Mouse (Mus musculus) hindbrain, embryonic 14.5 days (tissue): ENCODE measurements around the gene Rheb. TPM values are rescaled to one million over a fixed set of nuclear protein-coding genes. Genes with fewer than 3 reads are reported as not detected.

ENCODE experiments used
- polyA plus RNA-seq: library from polyadenylated mRNA; unstranded; fragments of >200 nt; fragmentation: Nextera tagmentation; extraction: Ambion mirVana; gene quantifications from 2 replicates; pipeline ENCODE4 v1.2.1, GENCODE M21; 2014

The Rheb gene
- polyA plus RNA-seq, 1 experiment from 2014 or later: 235 TPM

Other genes starting within 250 kb of the Rheb start
- 149 and 171 TPM in 2 replicates for gene Smarcd3, start 218.2 kb downstream of the Rheb start, polyA plus RNA-seq
- 48.5 and 51.7 TPM in 2 replicates for gene Nub1, start 157.1 kb downstream of the Rheb start, polyA plus RNA-seq
- 7.2 and 12.0 TPM in 2 replicates for gene Wdr86, start 111.9 kb downstream of the Rheb start, polyA plus RNA-seq
- 2.1 and 3.0 TPM in 2 replicates for gene Crygn, start 84.6 kb downstream of the Rheb start, polyA plus RNA-seq